Mouse (Mus musculus): ENCODE measurements at regions not wholly inside any gene's neighbourhood (a gene's known extent, or its start where the extent isn't known, plus 50 kb on each side); places are given as distances from the start of the nearest gene placed in this dataset.
A peak's percentile ranks its signal among the peaks of the same experiment; 100 is the strongest.

DNA sequence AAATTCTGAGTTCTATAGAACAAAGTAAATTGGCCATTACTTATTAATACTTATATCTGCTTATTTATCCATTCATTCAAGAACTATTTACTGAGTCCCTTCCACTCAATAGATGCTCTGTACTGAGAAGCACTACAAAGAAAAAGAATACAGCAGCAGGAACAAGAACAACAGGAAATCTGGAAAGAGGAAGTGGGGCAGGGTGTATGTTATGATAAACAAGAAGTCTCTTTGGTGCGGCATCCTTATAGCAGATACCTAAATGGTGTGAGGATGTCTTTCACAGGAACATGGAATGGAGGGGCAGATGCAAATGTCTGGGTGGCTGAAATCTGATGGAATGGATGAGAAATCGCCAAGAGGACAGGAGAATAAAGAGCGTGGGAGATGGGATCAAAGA lies 208.5 kb upstream of the Zc3h12c start:
- no peak for DNase-seq

DNA sequence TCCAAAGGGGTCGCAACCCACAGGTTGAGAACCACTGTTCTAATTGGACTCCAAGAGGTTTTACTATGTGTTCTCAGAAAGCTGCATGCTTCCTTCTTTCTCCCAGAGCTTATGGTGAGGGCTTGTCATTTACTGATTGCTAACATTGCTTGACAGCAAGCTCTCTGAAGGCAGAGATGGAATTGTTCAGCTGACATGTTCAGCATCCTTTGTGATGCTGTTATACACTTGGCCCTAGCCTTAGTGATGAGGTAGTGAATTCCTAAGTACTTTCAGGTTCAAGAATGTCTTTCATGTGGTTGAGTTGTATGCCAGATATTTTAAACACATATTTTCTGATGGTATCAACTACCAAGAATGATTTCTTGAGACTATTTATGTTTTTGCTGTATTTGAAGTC lies 202.9 kb upstream of the Zc3h12c start:
- DNase-seq = no peak

- peak; percentile 94 for DNase-seq
Observed at GRCm38 (mm10) chr9:52368911-52369310, 200.5 kb upstream of the Zc3h12c start.

GRCm38 (mm10) chr9:52368080-52368479 lies 199.7 kb upstream of the Zc3h12c start:
- DNase-seq = no peak

- peak; percentile 73 for DNase-seq
Observed at GRCm38 (mm10) chr9:52366046-52366445, 197.7 kb upstream of the Zc3h12c start.

GRCm38 (mm10) chr9:52361599-52361998 lies 193.2 kb upstream of the Zc3h12c start:
- DNase-seq = no peak

- DNase-seq = peak; percentile 84
Observed at GRCm38 (mm10) chr9:52359416-52359815, 191.0 kb upstream of the Zc3h12c start.

DNA sequence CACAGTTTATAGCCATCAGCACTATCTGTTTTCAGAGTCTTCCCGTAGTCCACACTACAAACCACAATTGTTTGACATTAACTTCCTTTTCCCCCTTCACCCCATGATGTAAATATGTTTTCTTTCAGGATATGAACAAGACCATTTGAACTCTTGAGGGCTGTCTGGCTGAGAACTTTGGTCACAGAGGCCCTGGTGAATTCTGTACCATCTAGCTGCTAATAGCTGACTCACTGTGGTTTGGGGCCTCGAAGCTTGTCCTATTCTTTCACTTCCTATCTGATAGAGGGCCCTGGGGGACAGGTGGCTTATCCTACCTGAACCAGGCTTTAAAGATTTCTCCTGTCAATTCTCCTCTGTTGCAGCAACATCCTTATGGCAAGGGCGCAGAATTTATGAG lies 188.2 kb upstream of the Zc3h12c start:
- DNase-seq = no peak

DNA sequence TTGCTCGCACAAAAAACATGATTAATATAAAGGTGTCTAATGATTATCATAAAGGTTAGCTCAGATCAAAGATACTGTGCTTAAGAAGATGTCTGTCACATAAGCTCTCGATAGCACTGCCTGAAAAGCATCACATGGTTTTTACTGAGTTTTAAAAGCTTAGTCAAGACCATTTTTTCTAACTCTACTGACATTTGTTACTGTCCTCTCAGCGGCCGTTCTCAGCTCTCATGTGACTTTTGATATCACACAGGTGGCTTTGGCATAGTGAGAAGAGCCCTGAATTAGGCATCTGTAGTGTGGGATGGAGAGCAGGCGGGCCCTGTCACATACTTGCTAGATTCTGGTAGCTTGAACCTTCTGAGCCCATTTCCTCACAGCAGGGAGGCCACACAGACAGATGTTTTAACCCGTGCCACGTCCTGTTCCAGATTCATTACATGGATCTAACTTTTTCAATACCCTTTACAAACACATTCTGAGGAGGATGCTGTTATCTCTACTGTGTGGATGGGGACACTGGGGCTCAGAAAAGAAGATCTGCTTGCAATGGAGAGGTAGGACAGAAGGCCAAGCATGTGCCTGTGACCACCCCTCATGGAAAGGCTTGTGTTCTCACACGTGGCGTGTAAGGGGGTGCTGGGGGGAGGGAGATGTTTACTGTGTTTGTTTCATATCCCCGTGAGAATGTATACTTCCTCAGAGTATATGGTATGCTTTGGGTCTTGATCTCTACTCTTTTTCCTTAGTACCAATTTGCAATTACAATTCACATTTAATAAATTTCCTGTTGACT lies 187.0 kb upstream of the Zc3h12c start:
- no peak for DNase-seq

GRCm38 (mm10) chr9:52348536-52349527 lies 180.5 kb upstream of the Zc3h12c start:
- peak; percentile 20 for DNase-seq

- no peak for DNase-seq
Observed at GRCm38 (mm10) chr9:52344177-52344877, 176.0 kb upstream of the Zc3h12c start.

GRCm38 (mm10) chr9:52341029-52341428 lies 172.7 kb upstream of the Zc3h12c start:
- no peak for DNase-seq

GRCm38 (mm10) chr9:52337786-52338322 lies 169.5 kb upstream of the Zc3h12c start:
- DNase-seq = no peak

- DNase-seq = no peak
Observed at GRCm38 (mm10) chr9:52334767-52335166, 166.4 kb upstream of the Zc3h12c start.

- no peak for DNase-seq
Observed at GRCm38 (mm10) chr9:52333884-52334283, 165.5 kb upstream of the Zc3h12c start.

DNA sequence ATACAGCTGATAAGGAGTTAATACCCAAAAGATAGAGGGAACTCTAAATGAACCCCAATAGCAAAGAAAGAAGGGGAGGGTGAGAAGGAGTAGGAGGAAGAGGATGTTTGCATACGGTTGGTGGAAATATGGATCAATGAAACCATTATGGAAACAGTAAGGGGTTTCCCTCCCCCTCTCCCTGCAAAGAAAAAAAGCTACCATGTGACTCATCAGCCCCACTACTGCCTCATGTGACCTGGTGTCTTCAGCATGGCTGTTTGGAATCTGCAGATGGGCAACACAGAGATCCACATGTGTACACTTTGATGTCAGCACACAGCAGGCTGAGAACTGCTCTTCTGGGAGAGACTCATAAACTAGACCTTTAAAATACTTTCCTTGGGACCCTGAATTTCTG lies 163.4 kb upstream of the Zc3h12c start:
- no peak for DNase-seq

DNA sequence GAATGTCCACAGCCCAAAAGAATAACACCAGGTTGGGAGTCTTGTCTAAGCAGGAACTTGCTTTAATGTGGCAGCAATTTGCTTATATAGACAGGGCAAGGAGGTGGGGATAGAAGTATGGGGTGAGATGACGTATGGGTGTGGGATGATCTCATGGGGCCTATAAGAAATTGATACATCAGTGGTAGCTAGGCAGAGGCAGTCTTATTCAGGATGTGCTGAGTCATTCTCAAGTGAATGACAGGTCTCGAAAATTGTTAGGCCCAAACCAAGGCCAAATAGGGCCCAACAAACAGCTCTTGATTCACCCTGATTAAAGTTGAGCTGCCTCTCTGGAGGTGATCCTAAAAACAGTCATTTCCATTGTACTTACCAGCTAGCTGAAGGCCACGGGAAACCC lies 162.3 kb upstream of the Zc3h12c start:
- DNase-seq = no peak

DNA sequence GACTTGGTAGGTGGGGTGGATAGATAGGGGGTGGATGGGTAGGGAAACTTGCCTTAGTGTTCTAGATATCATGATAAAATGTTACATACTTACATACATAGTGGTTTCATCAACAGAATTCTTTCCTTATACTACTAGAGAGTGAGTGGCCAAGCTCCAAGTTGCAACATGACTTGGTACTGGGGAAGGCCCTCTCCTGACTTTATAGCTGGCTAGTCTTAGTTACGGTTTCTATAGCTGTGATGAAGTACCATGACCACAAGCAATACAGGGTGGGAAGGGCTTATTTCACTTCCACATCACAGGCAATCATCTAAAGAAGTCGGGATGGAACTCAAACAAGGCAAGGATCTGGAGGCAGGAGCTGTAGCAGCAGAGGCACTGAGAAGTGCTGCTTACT lies 156.0 kb upstream of the Zc3h12c start:
- DNase-seq = no peak

DNA sequence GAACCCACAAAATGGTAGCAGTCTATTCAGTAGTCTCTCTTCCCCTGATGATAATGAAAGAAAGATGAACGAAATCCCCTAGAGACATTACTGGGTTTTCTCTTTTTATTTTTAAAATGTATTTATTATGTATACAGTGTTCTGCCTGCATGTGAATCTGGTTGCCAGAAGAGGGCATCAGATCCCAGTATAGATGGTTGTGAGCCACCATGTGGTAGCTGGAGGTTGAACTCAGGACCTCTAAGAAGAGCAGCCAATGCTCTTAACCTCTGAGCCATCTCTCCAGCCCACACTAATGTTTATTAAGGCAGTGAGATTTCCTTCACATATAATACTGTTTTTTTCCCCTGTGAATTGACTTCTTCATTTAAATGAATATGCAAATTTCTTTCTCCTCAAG lies 155.4 kb upstream of the Zc3h12c start:
- no peak for DNase-seq

DNA sequence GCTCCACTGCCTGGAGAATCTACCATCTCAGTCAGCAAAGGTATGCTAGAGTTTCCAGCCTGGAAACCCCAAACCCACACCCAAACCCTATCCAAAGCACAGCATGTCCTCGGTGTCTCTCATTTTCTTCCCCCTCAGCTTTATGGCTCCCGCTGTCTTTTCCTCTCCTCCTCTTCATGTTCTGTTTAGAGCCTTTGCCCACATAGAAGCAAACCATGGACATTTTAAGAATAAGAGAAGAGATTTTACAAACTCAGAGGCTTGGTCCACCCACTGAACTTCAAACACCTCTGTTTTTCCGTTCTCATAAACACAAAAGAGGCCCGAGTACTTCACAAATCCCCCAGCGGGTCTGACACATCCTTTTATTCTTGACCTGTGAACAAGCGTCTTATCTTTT lies 154.9 kb upstream of the Zc3h12c start:
- DNase-seq = no peak

DNA sequence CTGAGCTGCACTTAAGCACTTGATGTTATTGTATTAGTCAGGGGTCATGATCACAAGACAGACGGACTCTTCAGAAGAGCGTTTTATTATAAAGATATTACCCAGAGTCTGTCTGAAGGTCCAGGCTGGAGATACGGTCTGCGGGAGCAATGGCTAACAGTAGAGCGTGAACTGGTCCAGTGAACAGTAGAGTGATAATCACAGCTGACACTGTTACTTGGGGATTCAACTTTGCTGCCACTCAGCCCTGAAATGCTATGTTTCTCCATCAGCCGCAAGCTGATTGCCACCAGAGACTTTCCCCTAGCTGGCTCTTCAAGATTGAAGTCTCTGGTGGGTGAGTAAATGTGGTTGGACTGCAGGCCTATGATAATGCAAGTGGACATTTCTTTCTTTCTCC lies 133.1 kb upstream of the Zc3h12c start:
- DNase-seq = peak; percentile 62

GRCm38 (mm10) chr9:52298329-52298728 lies 130.0 kb upstream of the Zc3h12c start:
- peak; percentile 71 for DNase-seq

DNA sequence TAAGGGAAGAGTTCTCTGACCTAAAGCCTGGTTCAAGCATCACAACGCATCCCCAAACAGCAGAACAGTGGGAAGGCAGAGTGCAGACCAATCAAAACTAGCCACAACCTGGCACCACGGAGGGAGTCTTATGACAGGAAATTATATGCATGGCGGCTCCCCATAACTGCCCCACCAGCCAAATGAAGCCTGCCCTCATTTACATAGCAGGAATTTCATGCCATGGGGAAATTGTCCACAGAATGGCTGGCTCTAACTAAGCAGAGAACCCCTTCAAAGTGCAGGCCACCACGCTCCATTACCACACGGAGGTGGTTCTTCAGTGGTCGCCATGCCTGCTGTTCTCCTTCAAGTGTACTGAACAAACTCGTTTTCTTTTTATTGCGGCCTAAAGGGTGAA lies 126.3 kb upstream of the Zc3h12c start:
- no peak for DNase-seq

Data from retina, postnatal 1 day (tissue).